Comparison of ENCODE assay signal across 10 mouse cellular contexts in the genomic region with DNA sequence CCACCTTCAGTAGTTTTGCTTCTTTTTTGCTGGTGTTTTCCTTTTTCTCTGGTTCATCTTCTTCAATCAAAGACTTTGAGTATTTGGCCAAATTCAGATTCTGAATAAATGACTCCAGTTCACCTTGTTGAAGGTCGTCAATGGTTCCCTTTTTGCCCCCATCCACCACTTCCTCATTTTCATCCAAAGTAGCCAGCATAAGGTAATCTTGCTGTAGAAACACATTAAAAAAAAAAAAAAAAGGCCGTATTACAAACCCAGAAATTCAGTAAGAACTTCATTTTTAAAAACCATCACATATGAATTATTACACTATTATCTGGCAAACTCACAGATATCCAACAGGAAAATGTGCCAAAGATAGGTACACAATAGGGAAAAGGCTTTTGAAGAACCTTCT. TPM values are rescaled to one million over a fixed set of nuclear protein-coding genes. Genes with fewer than 3 reads are reported as not detected.
A peak's percentile ranks its signal among the peaks of the same experiment; 100 is the strongest.
DNase-seq lines count a peak whose midpoint lies in the region; ATAC-seq lines count a peak whose summit lies in the region.
"Had no signal": no experiment of that assay in that cellular context is flagged by ENCODE, and none has a peak within 500 bp of the region (broad histone marks: within the 10 kb centered on the region; RNA-seq: fewer than 3 reads in every experiment).

No protein-coding gene starts in this region.

- H3K36me3 ChIP-seq in heart, embryonic 10.5 days: peaks cover 52% of the 10 kb centered on the region
- H3K36me3 ChIP-seq in forebrain, embryonic 15.5 days: peaks cover 44% of the 10 kb centered on the region
- peaks cover 47% of the 10 kb centered on the region for H3K36me3 ChIP-seq in liver, embryonic 15.5 days (replicated peaks)

- no peak overlapping the region for H3K27ac ChIP-seq in heart, embryonic 10.5 days
- no peak overlapping the region for H3K27ac ChIP-seq in forebrain, embryonic 15.5 days (replicated peaks)
- H3K27ac ChIP-seq in liver, embryonic 15.5 days (replicated peaks): no peak overlapping the region

- WGBS in heart, embryonic 10.5 days: 79% methylated on average over 2 of the region's 2 CpGs
- 92% methylated on average over 2 of the region's 2 CpGs for WGBS in forebrain, embryonic 15.5 days
- 18% methylated on average over 2 of the region's 2 CpGs for WGBS in liver, embryonic 15.5 days (ENCODE audit: insufficient replicate concordance)

- H3K4me3 ChIP-seq in heart, embryonic 10.5 days: peak overlapping the region; percentile 92
- peak overlapping the region; percentile 87 for H3K4me3 ChIP-seq in forebrain, embryonic 15.5 days
- peak overlapping the region; percentile 84 for H3K4me3 ChIP-seq in liver, embryonic 15.5 days (replicated peaks)

- H3K27me3 ChIP-seq in heart, embryonic 10.5 days (ENCODE audit: insufficient read depth, poor library complexity, severe bottlenecking): no peaks in the 10 kb centered on the region
- H3K27me3 ChIP-seq in forebrain, embryonic 15.5 days: no peaks in the 10 kb centered on the region
- no peaks in the 10 kb centered on the region for H3K27me3 ChIP-seq in liver, embryonic 15.5 days

- ATAC-seq in forebrain, embryonic 15.5 days (replicated peaks): no peak
- ATAC-seq in liver, embryonic 15.5 days (ENCODE audit: insufficient read depth): no peak
- ATAC-seq in megakaryocyte progenitor cell, adult 5-6 weeks (replicated peaks; ENCODE audit: poor library complexity): no peak

- H3K4me1 ChIP-seq in heart, embryonic 10.5 days: peaks cover 11% of the 10 kb centered on the region
- peaks cover 39% of the 10 kb centered on the region for H3K4me1 ChIP-seq in forebrain, embryonic 15.5 days
- H3K4me1 ChIP-seq in liver, embryonic 15.5 days (replicated peaks): peaks cover 33% of the 10 kb centered on the region

- peak overlapping the region; percentile 59 for H3K4me2 ChIP-seq in forebrain, embryonic 15.5 days (replicated peaks)
- H3K4me2 ChIP-seq in liver, embryonic 15.5 days: peak overlapping the region; percentile 85

- H3K9me3 ChIP-seq in heart, embryonic 10.5 days: no peaks in the 10 kb centered on the region
- no peaks in the 10 kb centered on the region for H3K9me3 ChIP-seq in forebrain, embryonic 15.5 days
- no peaks in the 10 kb centered on the region for H3K9me3 ChIP-seq in liver, embryonic 15.5 days (replicated peaks)

- H3K9ac ChIP-seq in forebrain, embryonic 15.5 days (replicated peaks): peak overlapping the region; percentile 79; the same call in 1 of the 2 replicates
- peak overlapping the region; percentile 71 for H3K9ac ChIP-seq in liver, embryonic 15.5 days

- no peak for DNase-seq in heart, embryonic 10.5 days (ENCODE audit: low spot score)
- DNase-seq in heart, adult 9 months (ENCODE audit: low spot score in 2 of 2): no peak
- DNase-seq in B cell, adult 2 months: peak; percentile 10 to 33
- DNase-seq in embryo, embryonic 11 days: no peak
- no peak for DNase-seq in thymus, postnatal 14 days
- DNase-seq: cerebellum, adult 11 months; layer of hippocampus, postnatal 36 days had no signal

RNA-seq across cellular contexts. Expression of a gene that starts 1.0 kb away (rescaled TPM):
- 34.5 and 42.4 TPM in 2 replicates for polyA plus RNA-seq in heart, embryonic 10.5 days (2016; fragmentation: Nextera tagmentation; extraction: Ambion mirVana)
- polyA plus RNA-seq in forebrain, embryonic 15.5 days (2015; fragmentation: Nextera tagmentation; extraction: Ambion mirVana): 56.5 and 64.3 TPM in 2 replicates
- polyA plus RNA-seq in liver, embryonic 15.5 days (2015; fragmentation: Nextera tagmentation; extraction: Ambion mirVana): 19.0 and 23.4 TPM in 2 replicates
- 68.7 and 78.1 TPM in 2 replicates for total RNA-seq in megakaryocyte progenitor cell, adult 5-6 weeks (2015)
- total RNA-seq in megakaryocyte progenitor cell, adult 5-6 weeks (2017): 101 and 183 TPM in 2 replicates

RNA-seq across cellular contexts. Expression of a gene that starts 1.1 kb away (rescaled TPM):
- polyA plus RNA-seq in heart, embryonic 10.5 days (2016; fragmentation: Nextera tagmentation; extraction: Ambion mirVana): 62.8 and 71.3 TPM in 2 replicates
- polyA plus RNA-seq in forebrain, embryonic 15.5 days (2015; fragmentation: Nextera tagmentation; extraction: Ambion mirVana): 65.6 and 65.7 TPM in 2 replicates
- 24.5 and 27.0 TPM in 2 replicates for polyA plus RNA-seq in liver, embryonic 15.5 days (2015; fragmentation: Nextera tagmentation; extraction: Ambion mirVana)
- 43.5 and 57.6 TPM in 2 replicates for total RNA-seq in megakaryocyte progenitor cell, adult 5-6 weeks (2015)
- 36.2 and 42.6 TPM in 2 replicates for total RNA-seq in megakaryocyte progenitor cell, adult 5-6 weeks (2017)

RNA-seq across cellular contexts. Expression of a gene that starts 19.6 kb away (rescaled TPM):
- 76.7 and 84.9 TPM in 2 replicates for polyA plus RNA-seq in heart, embryonic 10.5 days (2016; fragmentation: Nextera tagmentation; extraction: Ambion mirVana)
- polyA plus RNA-seq in forebrain, embryonic 15.5 days (2015; fragmentation: Nextera tagmentation; extraction: Ambion mirVana): 98.1 and 110 TPM in 2 replicates
- polyA plus RNA-seq in liver, embryonic 15.5 days (2015; fragmentation: Nextera tagmentation; extraction: Ambion mirVana): 38.1 and 44.7 TPM in 2 replicates
- 28.9 and 32.9 TPM in 2 replicates for total RNA-seq in megakaryocyte progenitor cell, adult 5-6 weeks (2015)
- 67.2 and 76.5 TPM in 2 replicates for total RNA-seq in megakaryocyte progenitor cell, adult 5-6 weeks (2017)

RNA-seq across cellular contexts. Expression of a gene that starts 29.1 kb away (rescaled TPM):
- 0.06 and 0.10 TPM in 2 replicates for polyA plus RNA-seq in heart, embryonic 10.5 days (2016; fragmentation: Nextera tagmentation; extraction: Ambion mirVana)
- polyA plus RNA-seq in forebrain, embryonic 15.5 days (2015; fragmentation: Nextera tagmentation; extraction: Ambion mirVana): not detected in 2 replicates
- 0.03 TPM in 1 of 2 replicates, not detected in the other for polyA plus RNA-seq in liver, embryonic 15.5 days (2015; fragmentation: Nextera tagmentation; extraction: Ambion mirVana)
- not detected in 2 replicates for total RNA-seq in megakaryocyte progenitor cell, adult 5-6 weeks (2015)
- not detected in 2 replicates for total RNA-seq in megakaryocyte progenitor cell, adult 5-6 weeks (2017)
- total RNA-seq: layer of hippocampus, postnatal 36 days had no signal

RNA-seq across cellular contexts. Expression of a gene that starts 53.5 kb away (rescaled TPM):
- polyA plus RNA-seq in heart, embryonic 10.5 days (2016; fragmentation: Nextera tagmentation; extraction: Ambion mirVana): 7.3 and 9.7 TPM in 2 replicates
- polyA plus RNA-seq in forebrain, embryonic 15.5 days (2015; fragmentation: Nextera tagmentation; extraction: Ambion mirVana): 2.3 and 3.1 TPM in 2 replicates
- 7.2 and 7.7 TPM in 2 replicates for polyA plus RNA-seq in liver, embryonic 15.5 days (2015; fragmentation: Nextera tagmentation; extraction: Ambion mirVana)
- 18.8 and 20.7 TPM in 2 replicates for total RNA-seq in megakaryocyte progenitor cell, adult 5-6 weeks (2015)
- 33.0 and 45.3 TPM in 2 replicates for total RNA-seq in megakaryocyte progenitor cell, adult 5-6 weeks (2017)

Comparison
In these comparisons a context has a peak if more than half of its experiments do, and no peak if none do; other contexts are left out.
1. DNase-seq: peak in B cell, adult 2 months (2 of 2); none in heart, embryonic 10.5 days (single experiment), heart, adult 9 months (0 of 2), embryo, embryonic 11 days (single experiment) and thymus, postnatal 14 days (single experiment).
2. Peak in every context shown above with its lines, with median percentiles within 50 percentile points of each other: H3K4me3 ChIP-seq.